Comparison of ENCODE assay signal across 15 mouse cellular contexts in genomic region chr10:116675171-116675570, GRCm38 (mm10).
"Had no signal": no experiment of that assay in that cellular context is flagged by ENCODE, and none has a peak within 500 bp of the region (broad histone marks: within the 10 kb centered on the region; RNA-seq: fewer than 3 reads in every experiment).

No protein-coding gene starts in this region.

- H3K27ac ChIP-seq: kidney, postnatal 0 days; layer of hippocampus, adult 2 months; liver, embryonic 12.5 days; midbrain, embryonic 10.5 days; neural tube, embryonic 15.5 days had no signal

- H3K4me2 ChIP-seq: liver, embryonic 12.5 days; lung, embryonic 14.5 days; neural tube, embryonic 15.5 days had no signal

- ATAC-seq: liver, embryonic 12.5 days had no signal

- H3K4me1 ChIP-seq: liver, embryonic 12.5 days; midbrain, embryonic 10.5 days; neural tube, embryonic 15.5 days had no signal

- H3K4me3 ChIP-seq: layer of hippocampus, adult 2 months; liver, embryonic 12.5 days; midbrain, embryonic 10.5 days; myocyte; neural tube, embryonic 15.5 days had no signal

- H3K27me3 ChIP-seq: liver, embryonic 12.5 days; neural tube, embryonic 15.5 days had no signal

- H3K36me3 ChIP-seq: liver, embryonic 12.5 days; midbrain, embryonic 10.5 days; neural tube, embryonic 15.5 days had no signal

- H3K9me3 ChIP-seq: liver, embryonic 12.5 days; midbrain, embryonic 10.5 days; neural tube, embryonic 15.5 days had no signal

- H3K9ac ChIP-seq: liver, embryonic 12.5 days; lung, embryonic 14.5 days; neural tube, embryonic 15.5 days had no signal

- DNase-seq: kidney, postnatal 4 days; left cerebral cortex, postnatal 4 days; lung, embryonic 14.5 days; lung, postnatal 10 days; lung, postnatal 4 days; midbrain, embryonic 14.5 days; right cerebral cortex, adult 18-20 months; right cerebral cortex, postnatal 25 days; thymus, postnatal 4 days had no signal
